Mouse (Mus musculus) hindbrain, embryonic 11.5 days (tissue): ENCODE results near the gene Aox3. TPM values are rescaled to one million over a fixed set of nuclear protein-coding genes. Genes with fewer than 3 reads are reported as not detected.
A peak's percentile ranks its signal among the peaks of the same experiment; 100 is the strongest.

Experiments
- ATAC-seq: fragments of 200-750 bp; cut with Nextera tagmentation; 2 replicates; pipeline ENCODE4 v1.8.0; 2017; ENCODE audit warnings: mild to moderate bottlenecking, moderate TSS enrichment, moderate library complexity; ENCODE audit not compliant: low FRiP score
- DNase-seq: peaks from one replicate; pipeline ENCODE4 v3.0.0-alpha.2; 2015; ENCODE audit warnings: low spot score
- H3K27ac ChIP-seq: fragments of 300-500 bp; sonication (generic); 2 replicates; pipeline ENCODE4 v1.5.1; 2014; ENCODE audit warnings: mild to moderate bottlenecking, low read depth, low read length
- H3K27me3 ChIP-seq: fragments of 300-500 bp; sonication (generic); 2 replicates; pipeline ENCODE4 v1.6.1; 2014; ENCODE audit warnings: mild to moderate bottlenecking, low read length, moderate library complexity, mixed read lengths; ENCODE audit not compliant: control insufficient read depth, insufficient read depth
- H3K36me3 ChIP-seq: fragments of 300-500 bp; sonication (generic); 2 replicates; pipeline ENCODE4 v1.6.1; 2014; ENCODE audit warnings: mild to moderate bottlenecking, low read length, moderate library complexity, mixed read lengths; ENCODE audit not compliant: control insufficient read depth, insufficient read depth
- H3K4me1 ChIP-seq: fragments of 300-500 bp; sonication (generic); replicated peaks from 2 replicates; pipeline ENCODE4 v1.6.1; 2014; ENCODE audit warnings: low read length, mixed read lengths; ENCODE audit not compliant: control insufficient read depth, insufficient read depth
- H3K4me2 ChIP-seq: fragments of 300-500 bp; sonication (generic); replicated peaks from 2 replicates; pipeline ENCODE4 v1.6.1; 2014; ENCODE audit warnings: mild to moderate bottlenecking, low read depth, low read length
- H3K4me3 ChIP-seq: fragments of 300-500 bp; sonication (generic); 2 replicates; pipeline ENCODE4 v1.5.1; 2014; ENCODE audit warnings: low read depth, low read length
- H3K9ac ChIP-seq: fragments of 300-500 bp; sonication (generic); 2 replicates; pipeline ENCODE4 v1.6.1; 2014; ENCODE audit warnings: low read depth, low read length
- H3K9me3 ChIP-seq: fragments of 300-500 bp; sonication (generic); 2 replicates; pipeline ENCODE4 v1.6.1; 2016; ENCODE audit warnings: low read length; ENCODE audit not compliant: control insufficient read depth
- WGBS: fragments of 180-500 bp; shearing (Covaris S2); extraction: QIAGEN DNeasy Blood & Tissue Kit; methylation state at CpG from one replicate; pipeline ENCODE4 v1.1.7; 2014; 5-methylcytosine and 5-hydroxymethylcytosine counted together
- polyA plus RNA-seq: library from polyadenylated mRNA; unstranded; fragments of >200 nt; fragmentation: Nextera tagmentation; extraction: Ambion mirVana; gene quantifications from 2 replicates; pipeline ENCODE4 v1.2.1, GENCODE M21; 2014

Aox3 gene
- 0.40 TPM in 1 of 2 replicates, not detected in the other for polyA plus RNA-seq

GRCm38 (mm10) chr1:58112880-58113279 lies at the start of gene Aox3:
Gene Aox3 (plus strand): TSS chr1:58113130.
- DNase-seq, result peak; percentile 85
- H3K4me2 ChIP-seq, result no peak within 1 kb of the TSS
- no peaks in the 10 kb centered on the region for H3K9me3 ChIP-seq
- no peaks in the 10 kb centered on the region for H3K36me3 ChIP-seq
- 0 out of 2 replicates have a peak, but pooled peaks have one; percentile 53 for ATAC-seq
- H3K27me3 ChIP-seq, result no peaks in the 10 kb centered on the region
- 20% methylated on average over 11 of the region's 11 CpGs for WGBS
- H3K27ac ChIP-seq, result no peak within 1 kb of the TSS
- H3K9ac ChIP-seq, result no peak within 1 kb of the TSS
- no peak within 1 kb of the TSS for H3K4me3 ChIP-seq
- no peaks in the 10 kb centered on the region for H3K4me1 ChIP-seq

- no peaks in the 10 kb centered on the region for H3K4me1 ChIP-seq
- H3K4me2 ChIP-seq, result no peak overlapping the region
- no peaks in the 10 kb centered on the region for H3K9me3 ChIP-seq
- DNase-seq (no peak), ATAC-seq (no peak)
- H3K27me3 ChIP-seq, result no peaks in the 10 kb centered on the region
- H3K4me3 ChIP-seq, result no peak overlapping the region
- no peaks in the 10 kb centered on the region for H3K36me3 ChIP-seq
- WGBS, result 88% methylated on average over 5 of the region's 5 CpGs
- no peak overlapping the region for H3K9ac ChIP-seq
- no peak overlapping the region for H3K27ac ChIP-seq
These were observed 47.8 kb upstream of the Aox3 start for GRCm38 (mm10) chr1:58065151-58065550.

DNA sequence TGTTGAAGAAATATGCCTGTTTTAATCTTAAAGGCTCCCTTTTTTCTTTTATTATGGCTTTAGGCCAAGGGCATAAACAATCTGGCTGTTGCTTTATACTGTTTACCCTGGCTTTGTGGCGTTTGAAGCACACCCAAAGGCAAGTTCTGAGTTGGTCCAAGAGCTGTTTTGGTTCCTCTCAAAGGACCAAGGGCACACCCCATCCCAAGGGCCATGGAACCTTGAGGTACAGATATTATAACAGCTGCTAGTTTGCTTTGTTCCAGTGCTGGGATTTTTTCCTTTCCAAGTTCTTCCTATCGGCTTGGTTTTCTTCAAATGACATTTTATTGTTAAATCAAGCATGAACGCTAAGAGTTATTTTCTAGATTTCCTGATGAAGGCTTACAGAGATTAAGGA lies 47.3 kb upstream of the Aox3 start:
- Histone ChIP-seq H3K4me2 (no peak overlapping the region), H3K36me3 (no peaks in the 10 kb centered on the region), H3K9me3 (no peaks in the 10 kb centered on the region), H3K27me3 (no peaks in the 10 kb centered on the region), H3K9ac (no peak overlapping the region), H3K4me3 (no peak overlapping the region), H3K27ac (no peak overlapping the region), H3K4me1 (no peaks in the 10 kb centered on the region)
- WGBS, result 87% methylated on average over 3 of the region's 3 CpGs
- ATAC-seq, result no peak
- no peak for DNase-seq

DNA sequence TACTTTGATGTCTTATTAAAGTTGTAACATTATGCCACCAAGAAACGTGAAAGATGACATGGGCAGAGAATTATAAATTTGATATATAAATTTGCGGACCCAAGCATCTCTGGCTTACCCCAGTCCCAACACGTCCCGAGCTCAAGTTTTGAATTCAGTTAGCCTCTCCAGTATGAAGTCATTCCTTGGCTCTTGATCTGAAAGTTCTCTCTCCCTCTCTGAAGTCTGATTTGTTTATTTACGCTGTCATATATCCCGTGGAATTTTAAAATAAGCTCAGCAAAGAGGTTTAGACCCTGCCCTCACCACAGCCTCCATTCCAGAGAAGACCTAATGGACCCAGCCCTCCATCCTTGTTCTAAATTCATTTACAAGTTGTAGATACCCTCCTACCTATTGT lies 43.7 kb upstream of the Aox3 start:
- no peak for ATAC-seq
- no peaks in the 10 kb centered on the region for H3K9me3 ChIP-seq

DNA sequence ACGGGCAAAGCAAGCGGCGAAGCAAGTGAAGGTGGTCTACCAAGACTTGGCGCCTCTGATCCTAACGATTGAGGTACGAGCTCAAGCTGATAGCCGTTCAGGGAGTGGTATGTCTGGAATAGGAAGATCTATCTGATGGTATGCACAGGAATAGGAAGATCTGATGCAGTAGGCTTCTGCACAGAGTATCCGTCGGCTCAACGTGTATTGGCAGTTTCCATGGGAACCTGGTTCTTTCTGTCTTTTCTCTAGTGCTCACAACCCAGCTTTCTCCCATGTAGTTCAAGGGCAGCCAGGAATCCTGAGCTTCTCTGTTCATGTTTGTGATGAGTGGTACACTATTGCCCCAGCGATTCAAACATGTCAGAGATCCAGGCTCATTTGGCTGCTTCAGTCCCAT lies 42.8 kb upstream of the Aox3 start:
- Histone ChIP-seq H3K4me3 (no peak overlapping the region), H3K27me3 (no peaks in the 10 kb centered on the region), H3K9me3 (no peaks in the 10 kb centered on the region), H3K36me3 (no peaks in the 10 kb centered on the region), H3K4me1 (no peaks in the 10 kb centered on the region), H3K9ac (no peak overlapping the region), H3K4me2 (no peak overlapping the region), H3K27ac (no peak overlapping the region)
- 94% methylated on average over 11 of the region's 11 CpGs for WGBS
- DNase-seq, result no peak
- no peak for ATAC-seq

More for the DNA sequence above, 43.7 kb upstream of the Aox3 start:
- H3K9ac ChIP-seq, result no peak overlapping the region
- no peak overlapping the region for H3K4me2 ChIP-seq
- WGBS, result 90% methylated on average over 6 of the region's 6 CpGs
- H3K4me3 ChIP-seq, result no peak overlapping the region
- DNase-seq, result no peak
- H3K4me1 ChIP-seq, result no peaks in the 10 kb centered on the region
- no peak overlapping the region for H3K27ac ChIP-seq
- H3K27me3 ChIP-seq, result no peaks in the 10 kb centered on the region
- no peaks in the 10 kb centered on the region for H3K36me3 ChIP-seq

GRCm38 (mm10) chr1:58071006-58071405 lies 41.9 kb upstream of the Aox3 start:
- Histone ChIP-seq H3K9me3 (no peaks in the 10 kb centered on the region), H3K4me1 (no peaks in the 10 kb centered on the region), H3K4me3 (no peak overlapping the region), H3K27me3 (no peaks in the 10 kb centered on the region), H3K36me3 (no peaks in the 10 kb centered on the region), H3K9ac (no peak overlapping the region), H3K4me2 (no peak overlapping the region), H3K27ac (no peak overlapping the region)
- 85% methylated on average over 9 of the region's 9 CpGs for WGBS
- no peak for DNase-seq
- ATAC-seq, result no peak

DNA sequence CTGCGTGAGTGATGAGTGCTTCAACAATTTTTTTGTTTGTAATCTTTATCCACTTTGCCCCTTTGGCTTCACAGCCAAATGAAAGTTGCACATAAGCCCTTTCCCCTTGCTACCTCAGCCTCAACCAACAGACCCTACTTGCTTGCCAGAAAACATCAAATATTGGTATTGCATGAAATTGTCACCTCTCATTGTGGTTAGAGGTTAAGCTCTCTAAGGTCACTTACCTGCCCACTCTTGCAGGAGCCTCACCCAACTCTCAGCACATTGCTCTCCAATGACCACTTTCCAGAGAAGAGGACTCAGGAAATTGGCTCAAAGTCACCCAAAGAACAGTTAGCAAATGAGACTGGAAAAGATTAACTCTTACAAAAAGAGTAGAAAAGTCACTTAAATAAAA lies 41.4 kb upstream of the Aox3 start:
- ATAC-seq, result no peak

DNA sequence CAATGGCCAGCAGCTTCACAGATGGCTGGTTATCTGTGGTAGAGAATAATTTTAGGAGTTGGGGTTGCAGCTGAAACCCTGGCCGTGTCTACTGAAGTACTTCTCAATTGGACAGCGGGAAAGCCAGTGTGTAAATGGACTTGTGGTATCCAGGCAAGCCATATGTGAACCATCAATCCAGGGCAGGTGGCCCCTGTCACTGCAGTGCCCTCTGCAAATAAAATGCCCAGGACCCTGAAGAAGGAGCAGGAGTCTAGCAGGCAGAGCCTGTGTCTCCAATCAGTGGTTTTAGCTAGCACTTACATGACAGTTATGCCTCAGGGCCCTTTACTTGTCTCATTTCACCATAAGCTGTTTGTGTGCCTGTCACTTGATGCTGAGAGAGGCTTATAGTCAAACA lies 40.5 kb upstream of the Aox3 start:
- H3K4me2 ChIP-seq, result no peak overlapping the region
- H3K27me3 ChIP-seq, result no peaks in the 10 kb centered on the region
- no peak for DNase-seq
- no peak overlapping the region for H3K27ac ChIP-seq
- ATAC-seq, result no peak
- no peaks in the 10 kb centered on the region for H3K36me3 ChIP-seq
- H3K9ac ChIP-seq, result no peak overlapping the region
- no peaks in the 10 kb centered on the region for H3K9me3 ChIP-seq
- H3K4me3 ChIP-seq, result no peak overlapping the region
- 68% methylated on average over 2 of the region's 2 CpGs for WGBS
- no peaks in the 10 kb centered on the region for H3K4me1 ChIP-seq

More for the DNA sequence above, 41.4 kb upstream of the Aox3 start:
- Histone ChIP-seq H3K4me3 (no peak overlapping the region), H3K4me1 (no peaks in the 10 kb centered on the region), H3K27ac (no peak overlapping the region), H3K9me3 (no peaks in the 10 kb centered on the region), H3K9ac (no peak overlapping the region), H3K36me3 (no peaks in the 10 kb centered on the region), H3K27me3 (no peaks in the 10 kb centered on the region), H3K4me2 (no peak overlapping the region)
- no peak for DNase-seq
- 85% methylated on average over 1 of the region's 1 CpGs for WGBS

DNA sequence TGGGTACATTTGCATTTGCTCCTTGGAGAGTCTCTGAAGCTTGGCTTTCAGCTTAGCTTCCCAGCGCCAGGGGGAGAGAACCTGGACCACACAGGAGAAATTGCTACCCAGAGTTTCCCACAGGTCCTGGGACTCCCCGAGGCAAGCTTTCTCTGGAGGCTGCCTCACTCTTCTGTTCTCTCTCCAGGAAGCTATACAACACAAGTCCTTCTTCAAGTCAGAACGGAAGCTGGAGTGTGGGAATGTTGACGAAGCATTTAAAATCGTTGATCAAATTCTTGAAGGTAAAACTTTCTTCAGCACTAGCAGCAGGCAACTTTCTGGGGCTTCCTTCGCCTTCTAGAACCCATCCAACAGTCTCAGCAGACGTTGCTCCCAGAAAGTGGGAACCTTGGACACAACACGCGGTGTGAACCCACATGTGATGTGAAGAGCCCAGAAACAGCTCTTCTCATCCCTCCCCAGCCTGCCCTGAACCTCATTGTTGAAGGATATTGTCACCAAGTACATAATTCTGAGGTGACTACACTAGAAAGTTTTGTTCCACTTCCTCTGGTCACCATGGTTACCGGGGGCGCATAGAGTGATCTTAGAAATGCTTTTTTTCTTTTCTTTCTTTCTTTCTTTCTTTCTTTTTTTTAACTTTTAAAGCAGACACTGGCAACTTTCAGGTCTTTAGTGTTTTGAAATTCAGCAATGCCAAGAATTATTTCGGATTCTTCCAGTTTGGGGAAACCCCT lies 39.8 kb upstream of the Aox3 start:
- Histone ChIP-seq H3K4me1 (no peaks in the 10 kb centered on the region), H3K4me3 (no peak overlapping the region), H3K4me2 (no peak overlapping the region), H3K9ac (no peak overlapping the region), H3K36me3 (no peaks in the 10 kb centered on the region), H3K27me3 (no peaks in the 10 kb centered on the region), H3K9me3 (no peaks in the 10 kb centered on the region), H3K27ac (no peak overlapping the region)
- ATAC-seq (no peak), DNase-seq (no peak)
- 79% methylated on average over 12 of the region's 12 CpGs for WGBS
